Mouse (Mus musculus) MEL (cell line): ENCODE data around the gene Alg12. TPM values are rescaled to one million over a fixed set of nuclear protein-coding genes. Genes with fewer than 3 reads are reported as not detected.

Experiments
- DNase-seq: peaks from one replicate; pipeline ENCODE4 v3.0.0; 2011; ENCODE audit warnings: low read depth, low spot score
- H3K27ac ChIP-seq: 2 replicates; pipeline ENCODE4 v1.5.1; 2012; ENCODE audit warnings: low read depth, mild to moderate bottlenecking, control low read depth, low read length, moderate library complexity; ENCODE audit not compliant: control insufficient read depth
- H3K27me3 ChIP-seq, 2 experiments: fragments of 150-350 bp in 1 of 2; sonication (generic) in 1 of 2; 2 replicates each; pipeline ENCODE4 v1.6.1; 2012; ENCODE audit warnings: low read length in 2 of 2, mild to moderate bottlenecking in 2 of 2, improper control_type of control experiment in 1 of 2, moderate library complexity in 1 of 2; ENCODE audit not compliant: insufficient read depth in 2 of 2, control insufficient read depth in 1 of 2
- H3K36me3 ChIP-seq, 2 experiments: 2 replicates each; pipeline ENCODE4 v1.6.1; 2012 to 2014; ENCODE audit warnings: low read length in 2 of 2, improper control_type of control experiment in 1 of 2, inconsistent platforms in 1 of 2, mild to moderate bottlenecking in 1 of 2; ENCODE audit not compliant: insufficient read depth in 2 of 2, control insufficient read depth in 1 of 2
- H3K4me1 ChIP-seq, 2 experiments: fragments of 150-350 bp in 1 of 2; sonication (generic) in 1 of 2; 2 replicates each; pipeline ENCODE4 v1.6.1; 2012; ENCODE audit warnings: low read length in 2 of 2, improper control_type of control experiment in 1 of 2, mild to moderate bottlenecking in 1 of 2; ENCODE audit not compliant: insufficient read depth in 2 of 2, control insufficient read depth in 1 of 2
- H3K4me3 ChIP-seq, 2 experiments: fragments of 150-350 bp in 1 of 2; sonication (generic) in 1 of 2; 2 replicates each; pipeline ENCODE4 v1.5.1; 2012; ENCODE audit warnings: low read depth in 2 of 2, low read length in 2 of 2, mild to moderate bottlenecking in 2 of 2, moderate library complexity in 2 of 2, control low read depth in 1 of 2, improper control_type of control experiment in 1 of 2; ENCODE audit not compliant: control insufficient read depth in 1 of 2, insufficient read depth in 1 of 2
- H3K79me2 ChIP-seq: 2 replicates; pipeline ENCODE4 v1.6.1; 2012; ENCODE audit warnings: mild to moderate bottlenecking, low read length, moderate library complexity; ENCODE audit not compliant: control insufficient read depth, poor library complexity, insufficient read depth
- H3K9ac ChIP-seq: 2 replicates; pipeline ENCODE4 v1.6.1; 2012; ENCODE audit warnings: low read depth, mild to moderate bottlenecking, control low read depth, low read length, moderate library complexity; ENCODE audit not compliant: control insufficient read depth, poor library complexity, severe bottlenecking
- H3K9me3 ChIP-seq: fragments of 150-350 bp; sonication (generic); replicated peaks from 2 replicates; pipeline ENCODE4 v1.6.1; 2012; ENCODE audit warnings: mild to moderate bottlenecking, low read length, improper control_type of control experiment, moderate library complexity; ENCODE audit not compliant: insufficient read depth
- ELF1 ChIP-seq: IDR thresholded peaks from 2 replicates; pipeline ENCODE4 v1.6.1; 2014; ENCODE audit warnings: low read depth, mild to moderate bottlenecking, inconsistent platforms, low read length, improper control_type of control experiment, moderate library complexity
- HCFC1 ChIP-seq: IDR thresholded peaks from 2 replicates; pipeline ENCODE4 v1.6.1; 2012; ENCODE audit warnings: low read depth, mild to moderate bottlenecking, inconsistent platforms, low read length, improper control_type of control experiment, moderate library complexity
- JUND ChIP-seq: IDR thresholded peaks from 2 replicates; pipeline ENCODE4 v1.6.1; 2011; ENCODE audit warnings: low read depth, mild to moderate bottlenecking, improper control_type of control experiment, low read length
- MEF2A ChIP-seq: IDR thresholded peaks from 2 replicates; pipeline ENCODE4 v1.6.1; 2014; ENCODE audit warnings: low read depth, mild to moderate bottlenecking, inconsistent platforms, low read length, improper control_type of control experiment; ENCODE audit not compliant: poor library complexity, insufficient replicate concordance, severe bottlenecking; ENCODE audit errors: extremely low read depth
- MXI1 ChIP-seq: IDR thresholded peaks from 2 replicates; pipeline ENCODE4 v1.6.1; 2011; ENCODE audit warnings: mild to moderate bottlenecking, low read depth, low read length, improper control_type of control experiment
- NRF1 ChIP-seq: IDR thresholded peaks from 2 replicates; pipeline ENCODE4 v1.6.1; 2014; ENCODE audit warnings: low read depth, mild to moderate bottlenecking, inconsistent platforms, low read length, improper control_type of control experiment, moderate library complexity; ENCODE audit not compliant: poor library complexity, insufficient read depth, severe bottlenecking
- POLR2A ChIP-seq, 2 experiments: IDR thresholded peaks; 2 replicates each; pipeline ENCODE4 v1.6.1; 2011 to 2012; ENCODE audit warnings: low read length in 2 of 2, mild to moderate bottlenecking in 2 of 2, control low read depth in 1 of 2, improper control_type of control experiment in 1 of 2, low read depth in 1 of 2, moderate library complexity in 1 of 2; ENCODE audit not compliant: control insufficient read depth in 1 of 2, insufficient read depth in 1 of 2, poor library complexity in 1 of 2
- RCOR1 ChIP-seq: IDR thresholded peaks from 2 replicates; pipeline ENCODE4 v1.6.1; 2012; ENCODE audit warnings: low read depth, mild to moderate bottlenecking, inconsistent platforms, low read length, improper control_type of control experiment
- TAL1 ChIP-seq: IDR thresholded peaks from 2 replicates; pipeline ENCODE4 v1.6.1; 2012; ENCODE audit warnings: mild to moderate bottlenecking, inconsistent platforms, low read length, moderate library complexity, mixed read lengths
- TBP ChIP-seq: IDR thresholded peaks from 2 replicates; pipeline ENCODE4 v1.8.0; 2011; ENCODE audit warnings: low read depth, low read length, improper control_type of control experiment
- TCF12 ChIP-seq: IDR thresholded peaks from 2 replicates; pipeline ENCODE4 v1.6.1; 2014; ENCODE audit warnings: low read depth, mild to moderate bottlenecking, inconsistent platforms, low read length, improper control_type of control experiment, moderate library complexity
- UBTF ChIP-seq: IDR thresholded peaks from 2 replicates; pipeline ENCODE4 v1.6.1; 2012; ENCODE audit warnings: low read depth, mild to moderate bottlenecking, inconsistent platforms, low read length, improper control_type of control experiment, moderate library complexity, borderline replicate concordance; ENCODE audit not compliant: insufficient read depth
- ZMIZ1 ChIP-seq: IDR thresholded peaks from 2 replicates; pipeline ENCODE4 v1.6.1; 2012; ENCODE audit warnings: low read depth, mild to moderate bottlenecking, inconsistent platforms, low read length, improper control_type of control experiment, moderate library complexity
- polyA plus RNA-seq, 2 experiments: library from polyadenylated mRNA; stranded (reverse) in 1 of 2; unstranded in 1 of 2; fragments of >175 nt in 1 of 2; fragments of >200 nt in 1 of 2; gene quantifications; 2 replicates each; pipeline versions ENCODE4 v1.2.1 to v1.2.4; 2012; ENCODE audit warnings: low replicate concordance in 2 of 2, low read depth in 1 of 2; ENCODE audit not compliant: insufficient read length in 2 of 2, insufficient read depth in 1 of 2, missing spikeins in 1 of 2
- total RNA-seq: library from RNA; depleted of rRNA; stranded (reverse); fragments of 300-350 nt; gene quantifications from 2 replicates; pipeline ENCODE4 v1.2.3, GENCODE M21; 2012

Alg12 gene
- total and polyA plus RNA-seq, 3 experiments, result 13.7 to 18.6 TPM; not detected in 1

DNA sequence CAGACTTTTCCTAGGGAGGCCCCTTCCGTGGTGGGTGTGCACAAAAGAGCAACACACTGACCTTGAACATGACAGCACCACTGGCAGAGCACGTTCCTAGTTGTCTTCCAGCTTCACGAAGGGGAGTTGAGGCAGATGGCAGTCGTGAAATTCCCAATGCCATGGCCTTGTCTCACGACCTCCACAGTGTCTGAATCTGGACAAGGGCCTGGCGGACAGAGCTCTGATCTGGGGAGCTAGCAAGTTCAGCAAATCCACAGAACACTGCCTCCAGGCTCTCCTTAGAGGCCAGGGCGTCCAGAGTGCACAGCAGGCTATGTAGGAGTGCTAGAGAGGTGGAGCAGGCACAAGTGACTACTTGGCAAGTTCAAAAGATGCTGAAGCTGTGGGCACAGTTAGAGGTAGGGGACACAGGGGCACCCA, 47.8 kb upstream of the Alg12 start:
- no peak overlapping the region for H3K27ac ChIP-seq
- no peaks in the 10 kb centered on the region for H3K27me3 ChIP-seq

DNA sequence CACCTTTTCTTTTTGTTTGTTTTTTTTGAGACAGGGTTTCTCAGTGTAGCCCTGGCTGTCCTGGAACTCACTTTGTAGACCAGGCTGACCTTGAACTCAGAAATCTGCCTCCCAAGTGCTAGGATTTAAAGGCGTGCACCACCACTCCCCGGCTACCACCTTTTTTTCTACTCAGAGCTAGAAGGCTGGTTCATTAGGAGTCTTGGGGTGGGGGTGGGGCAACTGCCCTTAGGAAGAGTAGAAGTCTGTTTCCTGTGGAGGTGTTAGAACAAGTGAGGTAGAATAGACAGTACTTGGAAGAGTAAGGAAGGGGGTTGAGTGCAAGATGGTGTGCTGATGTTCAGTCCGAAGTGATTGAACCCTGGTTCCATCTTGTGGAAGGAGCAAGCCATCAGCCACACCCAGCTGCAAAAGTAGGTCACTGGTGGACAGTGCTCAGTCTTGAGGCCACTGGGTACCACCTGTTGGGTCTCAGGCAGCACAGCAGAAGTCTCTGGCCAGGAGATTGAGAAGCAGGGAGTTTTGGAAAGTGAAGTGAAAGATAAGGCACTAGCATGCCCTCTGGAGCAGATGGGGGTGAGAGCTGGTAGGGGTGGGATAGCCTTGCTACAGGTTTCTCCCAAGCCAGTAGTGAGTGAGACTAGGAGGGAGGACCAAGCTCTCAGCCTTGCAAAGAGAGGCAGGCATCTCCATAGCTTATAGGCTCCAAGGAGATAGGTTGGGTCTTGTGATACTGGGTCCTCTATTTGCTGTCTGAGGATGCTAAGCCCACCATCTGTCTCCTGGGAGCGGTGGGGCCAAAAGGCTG, 47.0 kb upstream of the Alg12 start:
- Histone ChIP-seq H3K4me3 (no peak overlapping the region), H3K27ac (no peak overlapping the region), H3K4me1 (peaks cover 0 to 11% of the 10 kb centered on the region in 2 experiments; a peak in 2 of 4 replicates), H3K27me3 (no peaks in the 10 kb centered on the region), H3K36me3 (peaks cover 2 to 8% of the 10 kb centered on the region in 2 experiments; a peak in 2 of 4 replicates), H3K9ac (no peak overlapping the region), H3K79me2 (peaks cover 23% of the 10 kb centered on the region), H3K9me3 (no peaks in the 10 kb centered on the region)
- TF ChIP-seq TCF12 (no peak), RCOR1 (no peak), TBP (no peak), ELF1 (no peak), MXI1 (no peak), HCFC1 (no peak), MEF2A (no peak), NRF1 (no peak), JUND (no peak), UBTF (no peak), TAL1 (no peak)
- DNase-seq, result no peak

More for the DNA sequence above, 47.8 kb upstream of the Alg12 start:
- H3K36me3 ChIP-seq, result peaks cover 2 to 4% of the 10 kb centered on the region in 2 experiments; a peak in 2 of 4 replicates
- H3K4me1 ChIP-seq, result peaks cover 0 to 6% of the 10 kb centered on the region in 2 experiments; a peak in 1 of 4 replicates
- H3K9ac ChIP-seq, result no peak overlapping the region
- H3K9me3 ChIP-seq, result no peaks in the 10 kb centered on the region
- H3K79me2 ChIP-seq, result peaks cover 23% of the 10 kb centered on the region
- TF ChIP-seq POLR2A (IDR thresholded peaks at IDR 0.05; ENCODE audit: control insufficient read depth in 1 of 2, insufficient read depth in 1 of 2, low read depth in 1 of 2, low read length in 2 of 2, poor library complexity in 1 of 2) (0 out of 4 replicates have a peak, but pooled peaks of 1 of the 2 experiments have one; percentile 17), ZMIZ1 (no peak)
- no peak overlapping the region for H3K4me3 ChIP-seq
- DNase-seq, result no peak
